Mouse (Mus musculus): ENCODE measurements around the gene Ccdc182.

Gene Ccdc182

GRCm38 (mm10) chr11:88328813-88329595 lies 35.1 kb downstream of the Ccdc182 start:
- peak; percentile 86 for DNase-seq (ENCODE audit: low read depth)

DNA sequence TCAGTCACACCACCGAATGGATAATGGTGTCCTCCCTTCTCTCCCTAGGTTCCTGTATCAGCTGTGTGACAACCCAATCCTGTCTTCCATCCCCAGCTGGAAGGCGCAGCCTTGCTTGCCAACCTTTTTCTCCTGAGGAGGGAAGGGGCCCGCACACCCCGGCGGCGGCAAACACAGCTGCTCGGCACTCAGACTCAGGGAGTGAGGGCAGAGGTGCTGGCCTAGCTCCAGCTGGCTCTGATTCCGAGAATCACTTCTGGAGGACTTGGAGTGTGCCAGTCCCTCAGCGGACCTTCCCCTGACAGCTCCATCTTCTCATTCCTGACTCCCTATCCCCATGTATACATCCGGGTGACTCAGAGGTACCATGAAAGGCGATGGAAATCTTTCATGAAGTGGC lies 36.9 kb downstream of the Ccdc182 start:
- DNase-seq (ENCODE audit: low read depth), result peak; percentile 47

DNA sequence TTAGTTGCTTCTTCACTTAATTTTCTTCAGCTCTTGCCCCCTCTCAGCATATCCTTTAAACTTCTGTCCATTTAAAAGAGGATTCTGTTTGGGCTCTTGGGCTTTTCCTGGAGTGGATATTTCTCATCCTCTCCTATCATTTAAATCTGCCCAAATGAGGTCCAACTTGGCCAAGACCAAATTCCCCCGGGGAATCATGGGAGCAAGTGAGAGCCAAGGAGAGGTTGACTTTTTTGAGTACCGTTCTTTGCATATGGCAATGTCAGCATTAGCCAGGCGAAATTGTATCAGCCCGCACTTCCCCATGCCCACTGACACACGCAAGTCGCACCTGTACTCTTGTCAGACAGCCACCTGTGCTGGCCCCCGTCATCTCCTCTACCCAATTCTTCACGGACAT lies 37.9 kb downstream of the Ccdc182 start:
- DNase-seq (ENCODE audit: low read depth), result no peak

DNA sequence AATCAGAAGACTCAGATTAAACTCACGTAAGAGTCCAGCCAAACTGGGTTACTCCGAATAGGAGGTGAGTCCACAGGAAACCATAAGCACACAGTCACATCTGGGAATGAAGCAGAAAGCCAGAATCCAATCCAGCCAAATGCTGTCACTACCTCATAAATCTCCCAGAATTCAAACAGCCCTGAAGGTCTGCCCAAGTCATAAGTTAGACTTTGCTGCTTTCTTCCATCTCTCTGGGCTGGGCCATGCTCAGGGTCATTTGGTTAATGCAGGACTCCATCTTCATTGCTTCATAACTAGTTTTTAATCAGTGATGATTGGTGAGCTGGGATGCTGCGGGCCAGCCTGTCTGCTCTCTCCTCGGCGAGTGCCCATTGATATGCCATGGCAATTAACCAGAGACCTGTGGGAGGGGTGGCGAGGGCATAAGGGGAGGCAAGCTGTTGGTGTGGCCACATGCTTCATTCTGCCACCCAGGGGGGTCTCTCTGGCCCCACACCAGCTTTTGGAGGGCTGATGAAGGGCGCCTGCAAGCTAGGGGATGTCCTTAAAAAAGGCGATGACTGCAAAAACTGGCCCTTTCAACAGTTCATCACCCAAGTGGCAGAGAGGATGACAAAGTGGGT lies 38.6 kb downstream of the Ccdc182 start:
- peak; percentile 83 for DNase-seq (ENCODE audit: low read depth)

DNA sequence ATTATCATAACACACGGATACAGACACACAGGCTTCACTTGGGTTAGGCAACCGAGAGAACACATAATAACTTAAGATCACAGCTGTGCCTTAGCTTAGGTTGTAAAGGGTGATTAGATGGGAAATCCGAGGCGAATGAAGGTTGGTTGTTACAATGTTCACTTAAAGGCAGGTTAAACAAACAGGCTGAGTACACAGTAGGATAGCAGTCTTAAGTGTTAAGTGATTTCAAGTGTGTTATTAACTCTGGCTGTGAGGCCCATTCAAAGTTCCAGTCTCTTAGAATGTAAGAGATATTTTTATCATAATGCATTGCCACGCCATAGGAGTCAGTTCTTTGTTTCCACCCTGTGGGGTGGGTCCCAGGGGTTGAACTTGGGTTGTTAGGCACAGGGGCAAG lies 41.0 kb downstream of the Ccdc182 start:
- no peak for DNase-seq (ENCODE audit: low read depth)

GRCm38 (mm10) chr11:88337926-88338325 lies 44.1 kb downstream of the Ccdc182 start:
- no peak for DNase-seq (ENCODE audit: low read depth)
